Mouse (Mus musculus) retina, postnatal 1 day (tissue): ENCODE data around the gene Tmprss11d.
A peak's percentile ranks its signal among the peaks of the same experiment; 100 is the strongest.

Source experiments
- DNase-seq: peaks from one replicate; pipeline ENCODE4 v3.0.0-alpha.2; 2012

The Tmprss11d gene

DNA sequence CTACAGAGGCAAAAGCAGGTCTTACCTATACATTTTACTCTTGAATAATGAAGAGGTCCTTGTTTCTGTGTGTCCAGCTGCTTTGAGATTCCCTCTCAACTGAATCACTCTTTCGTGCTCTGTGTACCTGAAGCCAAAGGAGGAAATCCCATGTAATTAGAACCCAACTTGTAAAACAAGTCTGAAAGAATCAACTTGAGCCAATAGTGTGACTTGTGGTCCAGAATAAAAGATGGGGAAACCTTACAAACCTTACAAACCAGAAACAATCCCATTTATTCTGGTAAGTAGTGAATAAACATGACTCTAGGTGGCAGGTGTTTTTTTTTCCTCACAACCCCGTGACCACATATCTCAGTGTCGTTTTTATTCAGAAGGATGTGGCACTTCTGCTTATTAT lies at the start of gene Tmprss11d:
Gene Tmprss11d, minus strand, starts transcription at position 101 of the 400 bp plus-strand sequence.
- DNase-seq: no peak

DNA sequence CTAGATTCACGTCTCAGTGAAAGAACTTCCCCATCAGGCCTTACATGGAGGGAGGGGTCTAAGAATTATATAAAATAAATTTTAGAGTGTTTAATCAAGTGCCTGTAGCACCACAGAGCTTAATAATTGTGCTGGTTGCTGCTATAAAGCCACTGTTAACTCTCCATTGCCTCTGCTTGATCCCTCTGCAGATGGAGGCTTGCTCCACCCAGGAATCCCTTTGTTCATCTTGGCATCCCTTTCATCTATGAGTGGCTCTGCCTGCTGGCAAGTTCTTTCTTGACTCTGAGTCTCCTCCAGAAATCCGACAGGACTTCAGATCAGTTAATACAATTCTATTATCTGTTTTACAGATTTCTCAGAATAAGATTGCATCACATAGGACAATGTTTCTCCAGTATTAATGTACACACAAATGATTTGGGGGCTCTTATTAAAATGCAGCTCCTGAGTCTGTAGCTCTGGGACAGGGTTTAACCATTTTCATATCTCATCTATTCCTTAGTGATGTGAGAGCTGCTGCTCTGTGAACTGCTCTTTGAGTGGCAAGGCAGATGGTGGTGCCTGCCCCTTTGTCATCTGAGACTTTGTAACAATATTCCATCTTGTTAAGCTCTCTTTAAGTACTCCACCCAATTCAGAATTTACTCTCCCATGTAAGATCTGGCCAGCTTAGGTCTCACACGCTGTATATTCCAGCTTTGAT lies 48.3 kb upstream of the Tmprss11d start:
- peak; percentile 29 for DNase-seq

DNA sequence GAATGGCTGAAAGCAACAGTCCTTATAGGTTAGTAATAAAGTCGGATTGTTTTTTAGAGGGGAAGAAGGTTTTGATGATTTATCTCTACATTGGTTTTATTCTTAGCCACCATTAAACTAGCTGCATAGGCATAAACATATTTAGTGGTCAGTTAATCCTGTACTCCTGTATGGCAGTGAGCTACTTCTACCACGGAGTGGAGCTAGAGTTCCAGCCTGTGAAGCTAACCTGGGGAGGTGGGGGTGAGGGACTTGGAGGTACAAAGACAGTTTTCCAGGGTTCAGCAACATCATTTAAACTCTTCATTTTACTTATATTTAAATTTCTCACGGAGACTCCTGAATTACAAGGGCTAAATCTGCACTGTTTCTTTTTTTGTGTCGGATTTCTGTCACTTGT lies 46.3 kb upstream of the Tmprss11d start:
- DNase-seq: peak; percentile 70

DNA sequence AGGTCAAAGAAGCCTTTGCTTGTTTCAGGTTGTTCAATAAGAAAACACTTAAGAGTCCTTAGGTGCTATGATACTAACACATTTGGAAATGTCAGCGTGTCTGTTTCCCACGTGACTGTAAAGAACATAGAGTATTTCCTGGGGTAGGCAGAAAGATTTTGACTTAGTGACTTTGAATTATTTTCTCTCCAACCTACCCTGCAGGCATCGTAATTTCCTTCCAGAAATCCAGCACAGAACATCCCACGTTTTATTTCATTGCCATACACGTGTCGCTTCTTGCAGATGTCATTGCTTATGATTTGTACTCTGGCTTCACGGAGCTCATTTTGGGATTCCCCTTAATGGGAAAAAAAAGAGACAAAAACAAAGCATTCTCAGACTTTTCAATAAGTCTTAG lies 41.1 kb upstream of the Tmprss11d start:
- no peak for DNase-seq

DNA sequence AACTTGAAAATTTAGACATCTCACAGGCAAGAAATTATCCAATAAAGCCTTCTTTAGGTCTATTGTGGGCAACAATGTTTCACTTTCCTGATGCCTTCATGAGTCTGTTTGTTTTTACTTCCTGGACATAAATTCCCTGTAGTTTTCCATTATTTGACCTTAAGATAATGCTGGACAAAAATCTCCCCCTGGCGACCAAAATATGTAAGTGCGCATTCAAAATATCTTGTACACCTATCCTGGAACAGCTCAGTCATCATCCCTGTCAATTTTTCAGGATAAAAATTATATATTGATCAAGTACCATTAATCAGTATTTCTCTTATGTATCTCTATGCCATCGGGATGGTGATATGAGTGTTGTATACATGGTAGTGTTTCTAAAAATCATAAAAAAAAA lies 37.6 kb upstream of the Tmprss11d start:
- peak; percentile 57 for DNase-seq

DNA sequence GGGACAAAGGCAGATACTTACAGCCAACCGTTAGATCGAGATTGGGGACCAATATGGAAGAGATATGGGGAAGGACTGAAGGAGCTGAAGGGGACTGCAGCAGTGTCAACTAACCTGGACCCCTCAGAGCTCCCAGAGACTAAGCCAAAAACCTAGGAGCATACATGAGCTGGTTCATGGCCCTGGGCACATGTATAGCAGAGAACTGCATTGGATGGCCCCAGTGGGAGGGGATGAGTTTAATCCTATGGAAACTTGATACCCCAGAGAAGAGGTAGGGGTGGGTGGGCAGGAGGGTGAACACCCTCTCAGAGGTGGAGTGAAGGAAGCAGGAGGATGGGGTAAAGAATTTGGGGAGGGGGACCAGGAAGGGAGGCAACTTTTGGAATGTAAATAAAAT lies 34.7 kb upstream of the Tmprss11d start:
- no peak for DNase-seq

DNA sequence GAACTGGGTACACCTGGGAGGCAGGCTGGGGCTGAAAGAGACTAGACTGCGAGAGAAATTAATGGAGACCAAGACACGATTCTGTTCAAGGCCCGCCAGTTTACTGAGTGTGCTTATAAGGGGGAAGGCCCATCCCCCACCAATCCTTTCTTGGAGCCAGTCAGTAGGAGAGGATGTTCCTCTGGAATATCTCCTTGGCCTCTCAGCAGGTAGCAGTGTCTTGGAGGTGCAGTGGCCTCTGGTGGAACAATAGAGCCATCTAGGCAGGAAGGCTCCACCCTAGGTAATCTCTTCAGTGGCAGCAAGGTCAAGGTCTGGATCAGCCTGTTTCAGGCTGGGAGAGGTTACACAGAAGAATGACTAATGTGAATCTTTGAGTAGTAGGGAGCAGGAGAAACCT lies 34.0 kb upstream of the Tmprss11d start:
- no peak for DNase-seq

DNA sequence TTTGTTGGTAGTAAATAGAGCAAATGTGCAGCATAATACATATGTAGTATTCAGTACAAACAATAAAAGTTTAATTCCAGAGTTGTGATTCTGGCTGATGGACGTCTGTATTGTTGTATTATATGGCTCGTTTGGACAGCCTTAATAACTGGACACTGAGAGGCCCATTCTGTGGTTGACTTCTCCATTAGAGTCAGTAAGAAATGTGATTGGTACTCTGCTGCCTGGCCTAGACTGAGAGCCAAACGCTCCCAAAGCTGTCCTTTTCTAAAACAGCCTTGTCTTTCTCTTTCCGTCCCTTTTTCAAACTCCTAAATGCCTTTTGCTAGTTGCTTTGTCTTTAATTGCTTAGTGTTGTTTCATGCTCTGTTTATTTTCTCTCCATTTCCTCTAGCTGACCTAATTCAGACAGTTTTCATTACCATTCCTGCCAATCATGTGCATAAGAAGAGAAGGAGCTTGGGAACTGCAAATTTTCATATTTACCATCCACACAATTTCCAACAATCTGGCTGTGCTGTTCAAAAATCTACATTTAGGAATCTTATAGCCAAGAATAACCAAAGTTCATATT lies 13.7 kb downstream of the Tmprss11d start:
- DNase-seq: peak; percentile 97

DNA sequence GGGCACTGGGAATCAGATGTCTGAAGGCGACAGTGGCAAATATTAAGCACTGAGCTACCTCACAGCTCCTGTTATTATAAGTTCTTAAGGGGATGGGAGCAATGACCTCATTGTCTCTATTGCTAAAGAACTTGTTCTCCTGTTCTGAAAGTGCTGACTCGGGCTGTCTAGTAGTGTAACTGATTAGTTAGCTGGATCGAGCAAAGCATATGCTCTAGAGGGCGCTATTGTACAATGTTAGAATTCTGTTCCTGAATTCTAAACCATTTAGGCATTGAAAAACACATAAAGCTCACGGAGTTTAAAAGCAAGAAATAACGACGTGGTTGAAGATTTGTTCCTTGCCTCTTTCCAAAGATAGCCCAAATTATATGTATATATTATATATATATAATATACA lies 20.3 kb downstream of the Tmprss11d start:
- DNase-seq: peak; percentile 85

DNA sequence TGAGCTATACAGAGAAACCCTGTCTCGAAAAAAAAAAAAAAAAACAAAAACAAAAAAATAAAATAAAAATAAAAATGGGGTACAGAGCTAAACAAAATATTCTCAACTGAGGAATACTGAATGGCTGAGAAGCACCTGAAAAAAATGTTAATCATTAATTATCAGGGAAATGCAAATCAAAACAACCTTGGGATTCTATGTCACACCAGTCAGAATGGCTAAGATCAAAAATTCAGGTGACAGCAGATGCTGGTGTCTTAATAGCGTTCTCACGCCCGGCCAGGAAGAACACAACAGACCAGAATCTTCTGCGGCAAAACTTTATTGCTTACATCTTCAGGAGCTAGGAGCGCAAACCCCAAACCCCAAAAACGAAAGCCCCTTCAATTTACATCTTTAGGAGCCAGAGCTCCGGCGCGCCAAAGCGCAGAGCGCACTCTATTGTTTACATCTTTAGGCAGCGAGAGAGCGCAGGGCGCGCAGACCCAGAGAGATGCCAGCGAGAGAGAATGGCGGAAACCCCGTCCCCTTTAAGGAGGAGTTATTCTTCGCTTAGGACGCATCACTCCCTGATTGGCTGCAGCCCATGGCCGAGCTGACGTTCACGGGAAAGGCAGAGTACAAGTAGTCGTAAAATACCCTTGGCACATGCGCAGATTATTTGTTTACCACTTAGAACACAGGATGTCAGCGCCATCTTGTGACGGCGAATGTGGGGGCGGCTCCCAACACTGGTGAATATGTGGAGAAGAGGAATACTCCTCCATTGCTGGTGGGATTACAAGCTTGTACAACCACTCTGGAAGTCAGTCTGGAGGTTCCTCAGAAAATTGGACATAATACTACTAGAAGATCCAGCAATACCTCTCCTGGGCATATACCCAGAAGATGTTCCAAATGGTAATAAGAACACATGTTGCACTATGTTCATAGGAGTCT lies 54.9 kb downstream of the Tmprss11d start:
- peak; percentile 7 for DNase-seq

DNA sequence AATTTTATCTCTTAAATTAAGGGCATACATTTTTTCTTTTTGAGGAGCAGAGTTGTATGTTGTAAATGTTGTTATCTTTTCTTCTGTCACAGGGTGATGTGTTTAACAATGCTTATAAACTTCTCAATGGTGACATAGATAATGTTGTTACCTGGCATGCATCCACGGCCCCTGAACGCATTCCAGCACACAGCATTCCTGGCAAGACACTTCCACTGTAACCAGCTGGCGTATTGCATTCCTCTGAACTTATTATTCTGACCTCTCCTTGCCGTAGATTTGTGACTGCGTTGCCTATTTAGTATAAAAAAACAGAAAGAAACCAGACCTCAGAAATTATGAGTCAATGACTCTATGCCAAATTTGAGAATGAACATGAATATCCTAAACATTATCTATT lies 67.1 kb downstream of the Tmprss11d start:
- DNase-seq: no peak

DNA sequence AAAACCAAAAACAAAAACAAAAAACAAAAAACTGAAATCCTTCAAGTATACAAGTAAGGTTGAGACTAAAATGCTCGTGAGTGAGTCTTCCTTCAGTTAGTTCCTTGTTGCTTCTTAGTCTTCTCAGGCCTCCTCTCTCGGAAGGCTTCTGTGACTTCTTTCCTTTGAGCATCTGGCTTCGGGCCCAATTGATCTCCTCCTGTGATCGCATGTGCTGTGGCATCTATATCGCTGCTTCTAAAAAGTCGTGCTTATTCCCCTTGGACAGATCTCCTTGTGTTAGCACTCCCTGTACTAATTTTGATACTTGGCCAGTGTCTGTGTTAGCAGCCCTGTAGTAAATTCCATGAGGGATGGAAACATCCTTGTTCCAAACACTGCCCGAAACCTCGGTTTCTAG lies 69.3 kb downstream of the Tmprss11d start:
- DNase-seq: no peak

DNA sequence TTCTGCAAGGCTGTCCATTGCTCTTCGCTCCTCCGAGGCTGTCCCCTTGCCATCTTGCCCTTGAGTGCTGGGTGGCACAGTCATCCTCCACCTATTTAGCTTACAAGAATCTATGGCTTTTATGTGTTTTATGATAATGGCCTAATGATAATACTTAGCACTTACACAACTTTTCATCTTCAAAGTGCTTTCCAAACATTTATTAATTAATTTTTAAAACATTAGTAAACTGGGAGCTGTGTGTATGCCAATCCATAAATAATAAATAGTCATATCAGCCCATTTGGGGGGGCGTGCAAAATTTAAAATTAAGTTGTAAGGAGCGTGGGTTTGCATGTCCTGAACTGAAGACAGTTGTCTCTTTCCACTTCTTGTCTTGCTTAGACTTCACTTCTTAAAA lies 84.0 kb downstream of the Tmprss11d start, which contains the start of gene Tmprss11c:
Gene Tmprss11c, minus strand, starts transcription at position 101 of the 400 bp plus-strand sequence.
- DNase-seq: no peak
